Mouse (Mus musculus) neural tube, embryonic 11.5 days (tissue): ENCODE measurements around the gene Fgd2. TPM values are rescaled to one million over a fixed set of nuclear protein-coding genes. Genes with fewer than 3 reads are reported as not detected.
"Not testable (repeated sequence)": the region's sequence is repeated elsewhere in the genome, so short reads cannot be mapped to it uniquely, and the experiment has no call there.

Experiments used
- ATAC-seq: fragments of 200-750 bp; cut with Nextera tagmentation; 2 replicates; pipeline ENCODE4 v1.8.0; 2017; ENCODE audit warnings: moderate number of reproducible peaks, mild to moderate bottlenecking, moderate TSS enrichment, moderate library complexity; ENCODE audit not compliant: insufficient read depth, low FRiP score, low TSS enrichment
- DNase-seq: peaks from one replicate; pipeline ENCODE4 v3.0.0-alpha.2; 2015; ENCODE audit warnings: low spot score
- H3K27ac ChIP-seq: fragments of 300-500 bp; sonication (generic); 2 replicates; pipeline ENCODE4 v1.5.1; 2014; ENCODE audit warnings: low read depth, mild to moderate bottlenecking, low read length
- H3K27me3 ChIP-seq: fragments of 300-500 bp; sonication (generic); 2 replicates; pipeline ENCODE4 v1.6.1; 2014; ENCODE audit warnings: mild to moderate bottlenecking, low read length, mixed read lengths; ENCODE audit not compliant: control insufficient read depth, insufficient read depth
- H3K36me3 ChIP-seq: fragments of 300-500 bp; sonication (generic); 2 replicates; pipeline ENCODE4 v1.6.1; 2014; ENCODE audit warnings: mild to moderate bottlenecking, low read length, moderate library complexity, mixed read lengths; ENCODE audit not compliant: control insufficient read depth, insufficient read depth
- H3K4me1 ChIP-seq: fragments of 300-500 bp; sonication (generic); 2 replicates; pipeline ENCODE4 v1.6.1; 2014; ENCODE audit warnings: low read length, mixed read lengths; ENCODE audit not compliant: control insufficient read depth, insufficient read depth
- H3K4me2 ChIP-seq: fragments of 300-500 bp; sonication (generic); 2 replicates; pipeline ENCODE4 v1.6.1; 2014; ENCODE audit warnings: low read depth, mild to moderate bottlenecking, moderate library complexity
- H3K4me3 ChIP-seq: fragments of 300-500 bp; sonication (generic); 2 replicates; pipeline ENCODE4 v1.5.1; 2014; ENCODE audit warnings: low read depth, low read length
- H3K9ac ChIP-seq: fragments of 300-500 bp; sonication (generic); 2 replicates; pipeline ENCODE4 v1.6.1; 2014; ENCODE audit warnings: mild to moderate bottlenecking, low read length
- H3K9me3 ChIP-seq: fragments of 300-500 bp; sonication (generic); 2 replicates; pipeline ENCODE4 v1.6.1; 2016; ENCODE audit warnings: low read length; ENCODE audit not compliant: control insufficient read depth
- WGBS: fragments of 180-500 bp; shearing (Covaris S2); extraction: QIAGEN DNeasy Blood & Tissue Kit; methylation state at CpG from one replicate; pipeline ENCODE4 v1.1.7; 2014; 5-methylcytosine and 5-hydroxymethylcytosine counted together
- polyA plus RNA-seq: library from polyadenylated mRNA; unstranded; fragments of >200 nt; fragmentation: Nextera tagmentation; extraction: Ambion mirVana; gene quantifications from 2 replicates; pipeline ENCODE4 v1.2.1, GENCODE M21; 2014

The Fgd2 gene
- polyA plus RNA-seq, 1 experiment from 2014 or later, result 2.8 TPM

GRCm38 (mm10) chr17:29342010-29342910 is 18.5 kb upstream of the Fgd2 start:
- peaks cover 16% of the 10 kb centered on the region for H3K36me3 ChIP-seq
- no peaks in the 10 kb centered on the region for H3K9me3 ChIP-seq
- 41% methylated on average over 13 of the region's 13 CpGs for WGBS
- no peak for ATAC-seq
- no peaks in the 10 kb centered on the region for H3K27me3 ChIP-seq
- peak; percentile 34 for DNase-seq
- H3K9ac ChIP-seq, result 0 out of 2 replicates have a peak overlapping the region, but pooled peaks have one; percentile 6
- H3K4me3 ChIP-seq, result no peak overlapping the region
- peak overlapping the region; percentile 36; the same call in 1 of the 2 replicates for H3K27ac ChIP-seq
- H3K4me1 ChIP-seq, result peaks cover 19% of the 10 kb centered on the region
- no peak overlapping the region for H3K4me2 ChIP-seq

- no peak overlapping the region for H3K27ac ChIP-seq
- H3K9ac ChIP-seq, result no peak overlapping the region
- H3K9me3 ChIP-seq, result no peaks in the 10 kb centered on the region
- 92% methylated on average over 5 of the region's 5 CpGs for WGBS
- no peak overlapping the region for H3K4me2 ChIP-seq
- peaks cover 14% of the 10 kb centered on the region for H3K36me3 ChIP-seq
- H3K27me3 ChIP-seq, result no peaks in the 10 kb centered on the region
- no peak overlapping the region for H3K4me3 ChIP-seq
- no peak for DNase-seq
- no peak for ATAC-seq
- H3K4me1 ChIP-seq, result peaks cover 19% of the 10 kb centered on the region
Measured at GRCm38 (mm10) chr17:29343241-29343640, 17.5 kb upstream of the Fgd2 start.

- no peaks in the 10 kb centered on the region for H3K36me3 ChIP-seq
Measured at GRCm38 (mm10) chr17:29345272-29345671, 15.4 kb upstream of the Fgd2 start.

GRCm38 (mm10) chr17:29346496-29347125 is 14.1 kb upstream of the Fgd2 start:
- peaks cover 16% of the 10 kb centered on the region for H3K4me1 ChIP-seq
- H3K4me2 ChIP-seq, result peak overlapping the region; percentile 80
- H3K36me3 ChIP-seq, result no peaks in the 10 kb centered on the region
- peak; percentile 50 for DNase-seq
- ATAC-seq, result no peak
- WGBS, result 5% methylated on average over 11 of the region's 11 CpGs
- H3K9me3 ChIP-seq, result no peaks in the 10 kb centered on the region
- peak overlapping the region; percentile 75 for H3K9ac ChIP-seq
- H3K27me3 ChIP-seq, result no peaks in the 10 kb centered on the region
- H3K27ac ChIP-seq, result peak overlapping the region; percentile 69
- peak overlapping the region; percentile 76 for H3K4me3 ChIP-seq

More at GRCm38 (mm10) chr17:29345272-29345671, 15.4 kb upstream of the Fgd2 start:
- no peaks in the 10 kb centered on the region for H3K27me3 ChIP-seq
- DNase-seq (no peak), ATAC-seq (no peak)
- WGBS, result 93% methylated on average over 12 of the region's 12 CpGs
- H3K9me3 ChIP-seq, result no peaks in the 10 kb centered on the region
- H3K4me3 ChIP-seq, result no peak overlapping the region
- H3K27ac ChIP-seq, result no peak overlapping the region
- no peak overlapping the region for H3K4me2 ChIP-seq
- H3K9ac ChIP-seq, result no peak overlapping the region
- H3K4me1 ChIP-seq, result peaks cover 19% of the 10 kb centered on the region

- under 1% methylated on average over 44 of the region's 45 CpGs for WGBS
- H3K4me3 ChIP-seq, result peak overlapping the region; percentile 76
Measured at GRCm38 (mm10) chr17:29347126-29347644, 13.5 kb upstream of the Fgd2 start.

GRCm38 (mm10) chr17:29347645-29348256 is 13.0 kb upstream of the Fgd2 start, which contains the start of gene Mtch1:
Gene Mtch1 (minus strand): TSS chr17:29347934.
- WGBS, result under 1% methylated on average over 39 of the region's 53 CpGs
- peak; percentile 93 for ATAC-seq
- H3K4me1 ChIP-seq, result peaks cover 8% of the 10 kb centered on the region

More at GRCm38 (mm10) chr17:29347126-29347644, 13.5 kb upstream of the Fgd2 start:
- no peaks in the 10 kb centered on the region for H3K9me3 ChIP-seq
- no peaks in the 10 kb centered on the region for H3K36me3 ChIP-seq
- no peaks in the 10 kb centered on the region for H3K27me3 ChIP-seq
- peaks cover 11% of the 10 kb centered on the region for H3K4me1 ChIP-seq
- peak overlapping the region; percentile 69 for H3K27ac ChIP-seq
- H3K9ac ChIP-seq, result peak overlapping the region; percentile 75
- peak overlapping the region; percentile 80 for H3K4me2 ChIP-seq
- ATAC-seq, result no peak; the same call in none of the 2 replicates
- no peak for DNase-seq

GRCm38 (mm10) chr17:29348996-29349395 is 11.7 kb upstream of the Fgd2 start:
- DNase-seq (no peak), ATAC-seq (no peak)
- Histone ChIP-seq H3K4me2 (no peak overlapping the region), H3K4me1 (peaks cover 8% of the 10 kb centered on the region), H3K4me3 (no peak overlapping the region), H3K27ac (no peak overlapping the region), H3K27me3 (no peaks in the 10 kb centered on the region), H3K9ac (no peak overlapping the region), H3K9me3 (no peaks in the 10 kb centered on the region), H3K36me3 (no peaks in the 10 kb centered on the region)
- WGBS, result 73% methylated on average over 2 of the region's 2 CpGs

More at GRCm38 (mm10) chr17:29347645-29348256, 13.0 kb upstream of the Fgd2 start, which contains the start of gene Mtch1:
- Histone ChIP-seq H3K27me3 (no peaks in the 10 kb centered on the region), H3K36me3 (no peaks in the 10 kb centered on the region), H3K9me3 (no peaks in the 10 kb centered on the region), H3K4me2 (peak within 1 kb of the TSS; percentile 80), H3K27ac (peak within 1 kb of the TSS; percentile 79), H3K9ac (peak within 1 kb of the TSS; percentile 75), H3K4me3 (peak within 1 kb of the TSS; percentile 76)
- peak; percentile 100 for DNase-seq

- not testable (repeated sequence) for H3K27ac ChIP-seq, ATAC-seq
- 74% methylated on average over 5 of the region's 5 CpGs for WGBS
Measured at GRCm38 (mm10) chr17:29351056-29351455, 9.7 kb upstream of the Fgd2 start.

More at GRCm38 (mm10) chr17:29351056-29351455, 9.7 kb upstream of the Fgd2 start:
- H3K27me3 ChIP-seq, H3K9ac ChIP-seq, H3K4me2 ChIP-seq, DNase-seq, H3K36me3 ChIP-seq, H3K9me3 ChIP-seq, H3K4me3 ChIP-seq: not testable (repeated sequence)
- H3K4me1 ChIP-seq, result peaks cover 18% of the 10 kb centered on the region
